Mouse (Mus musculus) large intestine, adult 2 months (tissue): ENCODE data around the gene Ubox5. TPM values are rescaled to one million over a fixed set of nuclear protein-coding genes. Genes with fewer than 3 reads are reported as not detected.

Experiments
- polyA plus RNA-seq: library from polyadenylated mRNA; depleted of rRNA; stranded (reverse); fragments of >200 nt; gene quantifications from 2 replicates; pipeline ENCODE4 v1.2.3, GENCODE M21; 2012; rRNA removed

The Ubox5 gene
- polyA plus RNA-seq, 1 experiment, result 5.9 TPM

Other genes with a start within 250 kb of the Ubox5 start
- gene Cpxm1, start 232.5 kb downstream of the Ubox5 start, polyA plus RNA-seq, result 3.4 and 4.2 TPM in 2 replicates
- gene Gm28372, start 224.8 kb downstream of the Ubox5 start, polyA plus RNA-seq, result not detected in 2 replicates
- gene 1700020A23Rik, start 224.8 kb downstream of the Ubox5 start, polyA plus RNA-seq, result not detected in 2 replicates
- not detected in 2 replicates for gene Tmem239, start 223.6 kb downstream of the Ubox5 start, polyA plus RNA-seq
- 55.2 and 70.3 TPM in 2 replicates for gene Vps16, start 205.7 kb downstream of the Ubox5 start, polyA plus RNA-seq
- gene Pced1a, start 205.3 kb downstream of the Ubox5 start, polyA plus RNA-seq, result 11.0 and 12.5 TPM in 2 replicates
- gene Ptpra, start 179.8 kb downstream of the Ubox5 start, polyA plus RNA-seq, result 26.4 and 32.3 TPM in 2 replicates
- gene Mrps26, start 66.3 kb downstream of the Ubox5 start, polyA plus RNA-seq, result 56.6 and 62.0 TPM in 2 replicates
- not detected in 2 replicates for gene Oxt, start 53.9 kb downstream of the Ubox5 start, polyA plus RNA-seq
- not detected in 2 replicates for gene Avp, start 47.5 kb downstream of the Ubox5 start, polyA plus RNA-seq
- 2.6 and 2.9 TPM in 2 replicates for gene Fastkd5, start within 50 bp of the Ubox5 start, polyA plus RNA-seq
- 61.7 and 64.3 TPM in 2 replicates for gene Lzts3, start 12.8 kb upstream of the Ubox5 start, polyA plus RNA-seq
- 56.9 and 58.7 TPM in 2 replicates for gene Ddrgk1, start 34.6 kb upstream of the Ubox5 start, polyA plus RNA-seq
- gene Itpa, start 37.6 kb upstream of the Ubox5 start, polyA plus RNA-seq, result 34.3 and 36.7 TPM in 2 replicates
- gene Slc4a11, start 67.5 kb upstream of the Ubox5 start, polyA plus RNA-seq, result 0.47 and 1.5 TPM in 2 replicates